Mouse (Mus musculus): ENCODE results near the gene Pank2. TPM values are rescaled to one million over a fixed set of nuclear protein-coding genes. Genes with fewer than 3 reads are reported as not detected.

Gene Pank2
- total and polyA plus RNA-seq, 2 experiments from 2014 or later = 26.5 to 35.2 TPM

DNA sequence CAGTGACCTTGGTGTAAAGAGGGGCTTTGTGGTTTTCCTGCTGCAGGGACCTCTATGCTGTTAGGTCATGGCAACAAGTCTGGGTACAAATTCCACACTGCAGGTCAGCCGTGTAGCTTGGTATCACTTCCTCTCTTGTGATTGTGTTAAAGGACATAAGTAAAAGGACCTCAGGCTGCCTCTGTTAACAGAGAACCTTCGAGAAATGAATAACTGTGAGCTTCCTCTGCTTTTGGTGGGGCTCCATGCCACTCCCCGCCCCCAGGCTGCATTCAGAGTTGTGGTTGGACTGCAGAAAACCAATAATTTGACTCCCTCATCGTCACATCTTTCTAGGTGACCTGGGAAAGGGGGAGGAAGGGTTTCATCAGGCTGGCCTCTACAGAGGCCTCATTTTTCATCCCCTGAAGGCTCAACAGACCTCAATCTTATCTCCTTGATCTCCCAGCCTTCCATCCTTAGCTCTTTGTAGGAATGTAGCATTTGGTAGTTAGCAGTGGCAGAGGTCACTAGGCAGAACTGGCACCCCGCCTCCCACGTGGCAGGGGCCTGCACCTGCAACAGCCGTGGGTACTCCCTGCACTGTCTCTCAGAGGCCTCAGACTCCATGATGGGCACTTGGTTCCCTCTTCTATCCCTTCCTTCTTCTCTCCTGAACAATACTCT, 27.2 kb upstream of the Pank2 start:
- no peak for DNase-seq (ENCODE audit: low spot score)
- no peaks in the 10 kb centered on the region for H3K36me3 ChIP-seq (ENCODE audit: insufficient read depth, low read length)
- H3K4me1 ChIP-seq (ENCODE audit: insufficient read depth, low read length) = peaks cover 6% of the 10 kb centered on the region
- H3K4me3 ChIP-seq (ENCODE audit: low read length) = no peak overlapping the region
- WGBS = 75% methylated on average over 7 of the region's 7 CpGs
- no peaks in the 10 kb centered on the region for H3K27me3 ChIP-seq (ENCODE audit: insufficient read depth, low read length)
- no peak for ATAC-seq
- H3K9me3 ChIP-seq (ENCODE audit: low read length) = no peaks in the 10 kb centered on the region
- no peak overlapping the region for H3K9ac ChIP-seq (replicated peaks; ENCODE audit: low read length)
- TF ChIP-seq CTCF (IDR thresholded peaks at IDR 0.05; ENCODE audit: low read depth) = no peak
- H3K27ac ChIP-seq = no peak overlapping the region
- H3K4me2 ChIP-seq (ENCODE audit: low read depth, low read length) = peak overlapping the region; percentile 95; the same call in 1 of the 2 replicates

DNA sequence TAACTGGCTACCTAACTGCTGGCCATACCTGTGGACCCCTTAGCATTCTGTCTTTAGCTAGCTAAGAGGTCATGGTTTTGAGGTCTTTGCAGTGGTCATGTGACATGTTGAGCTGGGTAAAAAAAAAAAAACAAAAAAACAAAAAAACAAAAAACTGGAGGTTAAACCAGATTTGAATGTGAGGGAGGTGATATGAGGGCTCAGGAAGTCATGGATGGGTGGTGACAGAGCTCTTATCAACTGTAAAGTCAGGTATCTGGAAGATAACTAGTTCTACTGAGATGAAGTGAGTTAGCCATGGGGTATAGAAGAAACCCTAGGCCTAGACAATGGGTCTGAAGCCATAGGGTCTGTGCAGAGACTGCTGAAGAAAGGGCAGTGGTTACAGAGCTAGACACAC, 20.1 kb upstream of the Pank2 start:
- Histone ChIP-seq H3K4me2 (ENCODE audit: low read depth, low read length) (no peak overlapping the region), H3K36me3 (ENCODE audit: insufficient read depth, low read length) (peaks cover 22% of the 10 kb centered on the region)

DNA sequence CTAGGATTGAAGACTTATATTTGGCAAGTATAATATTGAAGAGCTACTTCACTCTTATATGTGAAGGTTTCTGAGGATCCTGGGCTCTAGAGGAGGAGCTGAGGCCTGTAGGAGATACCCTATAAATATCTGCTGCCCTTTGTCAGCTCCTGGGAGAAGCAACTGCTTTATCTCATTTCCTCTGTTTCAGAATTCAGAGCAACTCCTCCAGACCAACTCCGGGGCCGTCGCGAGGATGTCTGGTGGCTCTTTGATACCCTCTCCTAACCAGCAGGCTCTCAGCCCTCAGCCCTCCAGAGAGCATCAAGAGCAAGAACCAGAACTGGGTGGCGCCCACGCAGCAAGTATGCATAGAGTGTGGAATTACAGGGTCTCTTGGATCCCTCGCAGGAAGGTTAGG, 19.4 kb upstream of the Pank2 start:
- no peak for DNase-seq (ENCODE audit: low spot score)
- TF ChIP-seq CTCF (IDR thresholded peaks at IDR 0.05; ENCODE audit: low read depth) = no peak
- Histone ChIP-seq H3K36me3 (ENCODE audit: insufficient read depth, low read length) (peaks cover 22% of the 10 kb centered on the region), H3K4me3 (ENCODE audit: low read length) (no peak overlapping the region), H3K4me2 (ENCODE audit: low read depth, low read length) (no peak overlapping the region), H3K9me3 (ENCODE audit: low read length) (no peaks in the 10 kb centered on the region), H3K27me3 (ENCODE audit: insufficient read depth, low read length) (no peaks in the 10 kb centered on the region), H3K27ac (no peak overlapping the region), H3K9ac (replicated peaks; ENCODE audit: low read length) (no peak overlapping the region), H3K4me1 (ENCODE audit: insufficient read depth, low read length) (no peaks in the 10 kb centered on the region)
- ATAC-seq = no peak
- WGBS = 97% methylated on average over 7 of the region's 7 CpGs

More for the DNA sequence above, 20.1 kb upstream of the Pank2 start:
- ATAC-seq = no peak
- no peaks in the 10 kb centered on the region for H3K27me3 ChIP-seq (ENCODE audit: insufficient read depth, low read length)
- H3K27ac ChIP-seq = no peak overlapping the region
- DNase-seq (ENCODE audit: low spot score) = no peak
- TF ChIP-seq CTCF (IDR thresholded peaks at IDR 0.05; ENCODE audit: low read depth) = no peak
- H3K4me1 ChIP-seq (ENCODE audit: insufficient read depth, low read length) = no peaks in the 10 kb centered on the region
- H3K9me3 ChIP-seq (ENCODE audit: low read length) = no peaks in the 10 kb centered on the region
- no peak overlapping the region for H3K4me3 ChIP-seq (ENCODE audit: low read length)
- no peak overlapping the region for H3K9ac ChIP-seq (replicated peaks; ENCODE audit: low read length)

DNA sequence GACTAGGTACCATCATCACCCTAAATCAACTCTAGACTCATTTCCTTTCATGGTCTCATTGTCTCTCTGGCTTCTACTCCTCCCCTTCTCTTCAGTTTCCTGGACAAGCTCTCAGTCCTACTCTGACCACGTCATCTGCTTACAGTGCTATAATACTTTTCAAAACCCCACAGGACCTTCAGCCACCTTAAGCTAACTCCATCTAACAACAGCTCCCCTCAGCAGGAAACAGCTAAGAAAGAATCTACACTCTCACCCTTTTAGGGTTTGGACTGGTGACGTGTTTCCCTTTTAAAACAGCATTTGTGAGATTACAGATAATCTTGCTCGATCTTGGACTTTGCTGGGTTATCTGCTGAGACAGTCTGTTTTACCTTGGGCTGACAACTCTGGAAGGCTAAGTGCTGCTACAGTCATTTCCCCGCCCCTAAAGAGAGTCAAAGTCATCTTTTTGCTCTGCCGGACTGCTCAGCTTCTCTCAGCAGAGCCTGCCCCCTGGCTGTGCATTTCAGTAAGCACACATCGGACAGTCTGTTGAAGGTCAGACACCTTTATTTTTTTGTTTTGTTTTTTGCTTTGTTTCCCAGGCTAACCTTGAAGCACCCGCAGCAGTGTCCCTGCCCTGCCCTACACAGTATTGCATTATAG, 8.5 kb upstream of the Pank2 start:
- Histone ChIP-seq H3K4me1 (ENCODE audit: insufficient read depth, low read length) (no peaks in the 10 kb centered on the region), H3K27me3 (ENCODE audit: insufficient read depth, low read length) (no peaks in the 10 kb centered on the region), H3K4me3 (ENCODE audit: low read length) (no peak overlapping the region), H3K27ac (no peak overlapping the region), H3K36me3 (ENCODE audit: insufficient read depth, low read length) (no peaks in the 10 kb centered on the region), H3K9me3 (ENCODE audit: low read length) (no peaks in the 10 kb centered on the region), H3K9ac (replicated peaks; ENCODE audit: low read length) (no peak overlapping the region), H3K4me2 (ENCODE audit: low read depth, low read length) (no peak overlapping the region)
- TF ChIP-seq CTCF (IDR thresholded peaks at IDR 0.05; ENCODE audit: low read depth) = peak; percentile 85
- peak; percentile 88 for ATAC-seq
- WGBS = 29% methylated on average over 7 of the region's 7 CpGs
- DNase-seq (ENCODE audit: low spot score) = peak; percentile 80

DNA sequence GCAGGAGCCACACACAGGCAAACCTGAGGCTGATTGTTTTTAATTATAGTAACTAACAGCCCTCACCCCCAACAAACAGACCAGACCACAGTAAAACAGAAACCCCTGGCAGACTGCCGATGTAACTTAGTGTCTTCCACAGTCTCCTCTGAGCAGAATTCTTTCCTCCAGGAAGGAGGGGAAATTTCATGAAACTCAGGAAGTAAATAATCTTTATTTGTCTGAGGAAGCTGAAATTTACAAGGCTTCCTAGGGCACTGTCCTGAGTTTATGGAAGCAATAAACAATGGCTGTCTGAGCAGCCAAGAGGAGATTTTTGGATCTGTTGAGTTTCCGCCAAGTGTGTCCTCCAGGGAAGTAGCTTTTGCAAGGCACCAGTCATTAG, 8.0 kb upstream of the Pank2 start:
- Histone ChIP-seq H3K27ac (no peak overlapping the region), H3K4me2 (ENCODE audit: low read depth, low read length) (no peak overlapping the region), H3K36me3 (ENCODE audit: insufficient read depth, low read length) (no peaks in the 10 kb centered on the region), H3K9ac (replicated peaks; ENCODE audit: low read length) (no peak overlapping the region), H3K4me1 (ENCODE audit: insufficient read depth, low read length) (no peaks in the 10 kb centered on the region), H3K9me3 (ENCODE audit: low read length) (no peaks in the 10 kb centered on the region), H3K4me3 (ENCODE audit: low read length) (no peak overlapping the region), H3K27me3 (ENCODE audit: insufficient read depth, low read length) (no peaks in the 10 kb centered on the region)
- no peak for TF ChIP-seq CTCF (IDR thresholded peaks at IDR 0.05; ENCODE audit: low read depth)
- no peak; the same call in none of the 2 replicates for ATAC-seq
- DNase-seq (ENCODE audit: low spot score) = no peak
- WGBS = 65% methylated on average over 2 of the region's 2 CpGs

DNA sequence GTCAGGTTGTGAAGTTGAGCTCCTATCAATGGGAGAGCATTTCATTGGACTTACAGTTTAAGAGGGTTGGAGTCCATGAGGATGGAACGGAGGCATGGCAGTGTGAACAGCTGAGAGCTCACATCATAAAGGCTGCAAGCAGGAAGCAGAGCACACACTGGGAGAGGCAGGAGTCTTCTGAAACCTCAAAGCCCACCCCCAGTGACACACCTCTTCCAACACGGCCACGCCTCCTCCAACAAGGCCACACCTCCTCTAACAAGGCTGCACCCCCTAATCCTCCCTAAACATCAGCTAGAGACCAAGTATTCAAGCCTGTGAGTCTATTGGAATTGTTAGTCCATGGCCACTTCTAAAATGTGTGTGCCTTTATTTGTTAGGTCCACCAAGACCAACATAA, 6.6 kb upstream of the Pank2 start:
- 60% methylated on average over 3 of the region's 3 CpGs for WGBS
- H3K4me1 ChIP-seq (ENCODE audit: insufficient read depth, low read length) = no peaks in the 10 kb centered on the region
- no peak for TF ChIP-seq CTCF (IDR thresholded peaks at IDR 0.05; ENCODE audit: low read depth)
- no peaks in the 10 kb centered on the region for H3K9me3 ChIP-seq (ENCODE audit: low read length)
- no peak overlapping the region for H3K27ac ChIP-seq
- no peaks in the 10 kb centered on the region for H3K36me3 ChIP-seq (ENCODE audit: insufficient read depth, low read length)
- H3K4me2 ChIP-seq (ENCODE audit: low read depth, low read length) = no peak overlapping the region
- H3K27me3 ChIP-seq (ENCODE audit: insufficient read depth, low read length) = no peaks in the 10 kb centered on the region
- ATAC-seq (no peak), DNase-seq (ENCODE audit: low spot score) (no peak)
- H3K4me3 ChIP-seq (ENCODE audit: low read length) = no peak overlapping the region
- H3K9ac ChIP-seq (replicated peaks; ENCODE audit: low read length) = no peak overlapping the region

DNA sequence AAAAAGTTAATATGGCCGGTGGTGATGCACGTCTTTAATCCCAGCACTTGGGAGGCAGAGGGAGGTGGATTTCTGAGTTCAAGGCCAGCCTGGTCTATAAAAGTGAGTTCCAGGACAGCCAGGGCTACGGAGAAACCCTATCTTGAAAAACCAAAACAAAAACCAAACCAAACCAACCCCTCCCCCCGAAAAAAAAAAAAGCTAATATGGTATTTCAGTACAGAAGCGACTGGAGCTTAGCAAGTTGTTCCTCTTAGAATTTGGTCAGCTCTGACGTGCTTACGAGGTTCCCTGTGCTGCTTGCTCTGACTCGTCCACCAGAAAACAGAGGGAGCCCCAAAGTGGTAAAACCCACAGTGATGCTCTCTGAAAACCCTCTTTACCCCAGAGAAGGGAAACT, 3.6 kb upstream of the Pank2 start:
- Histone ChIP-seq H3K9me3 (ENCODE audit: low read length) (no peaks in the 10 kb centered on the region), H3K27ac (no peak overlapping the region), H3K9ac (replicated peaks; ENCODE audit: low read length) (no peak overlapping the region), H3K4me2 (ENCODE audit: low read depth, low read length) (no peak overlapping the region), H3K27me3 (ENCODE audit: insufficient read depth, low read length) (no peaks in the 10 kb centered on the region), H3K4me1 (ENCODE audit: insufficient read depth, low read length) (no peaks in the 10 kb centered on the region), H3K4me3 (ENCODE audit: low read length) (no peak overlapping the region), H3K36me3 (ENCODE audit: insufficient read depth, low read length) (no peaks in the 10 kb centered on the region)
- 80% methylated on average over 8 of the region's 8 CpGs for WGBS
- no peak for TF ChIP-seq CTCF (IDR thresholded peaks at IDR 0.05; ENCODE audit: low read depth)
- DNase-seq (ENCODE audit: low spot score) = no peak
- no peak for ATAC-seq

All from hindbrain, postnatal 0 days (tissue).